Mouse (Mus musculus) T-helper 2 cell (primary cell): Measurements from ENCODE around the gene Gm20538.

Experiments
- in situ Hi-C: fragments of 300-600 bp; cut with MboI, MseI; formaldehyde crosslinking; loops from one replicate; pipeline ENCODE4 v1.15.1; 2025; ENCODE audit warnings: high pct_unique_total_duplicates

Gm20538 gene

DNA sequence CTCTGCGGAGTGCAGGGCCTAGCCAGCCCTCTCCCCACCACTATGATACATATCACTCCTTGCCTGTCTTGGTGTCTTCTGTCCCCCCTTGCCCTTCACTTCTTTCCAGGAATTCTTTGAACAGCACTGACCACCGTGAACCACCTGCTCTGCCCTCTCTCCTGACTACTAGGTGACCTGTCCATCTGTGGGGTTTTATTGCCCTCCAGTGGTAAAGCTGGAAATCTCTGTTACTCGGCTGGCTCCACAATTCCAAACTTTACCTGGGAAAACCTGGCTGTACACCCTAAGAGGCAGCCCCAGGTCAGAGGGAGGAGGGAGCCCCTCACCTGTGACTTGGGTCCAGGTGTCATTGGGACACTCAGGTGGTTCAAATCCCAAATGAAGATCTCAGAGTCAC lies 17.3 kb downstream of the Gm20538 start:
- in situ Hi-C loops = no loop called here

DNA sequence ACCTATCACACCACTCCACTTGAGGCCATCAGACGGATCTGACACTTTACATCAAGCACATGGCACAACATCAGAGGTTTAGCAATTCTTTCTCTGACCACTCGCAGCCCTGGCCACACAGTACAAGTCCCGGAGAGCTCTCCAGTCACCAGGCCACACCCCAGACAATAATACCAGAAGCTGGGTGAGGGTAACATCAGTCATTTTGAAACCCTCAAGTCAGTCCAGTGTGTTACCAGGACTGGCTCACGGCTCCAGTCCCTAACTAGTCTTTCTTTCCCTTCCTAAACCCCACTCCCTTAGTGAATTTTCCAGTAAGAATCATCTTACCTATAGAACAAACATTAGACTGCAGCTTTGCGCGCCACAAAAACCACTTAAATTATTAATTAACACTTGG lies 22.6 kb downstream of the Gm20538 start:
- in situ Hi-C loops = no loop called here

DNA sequence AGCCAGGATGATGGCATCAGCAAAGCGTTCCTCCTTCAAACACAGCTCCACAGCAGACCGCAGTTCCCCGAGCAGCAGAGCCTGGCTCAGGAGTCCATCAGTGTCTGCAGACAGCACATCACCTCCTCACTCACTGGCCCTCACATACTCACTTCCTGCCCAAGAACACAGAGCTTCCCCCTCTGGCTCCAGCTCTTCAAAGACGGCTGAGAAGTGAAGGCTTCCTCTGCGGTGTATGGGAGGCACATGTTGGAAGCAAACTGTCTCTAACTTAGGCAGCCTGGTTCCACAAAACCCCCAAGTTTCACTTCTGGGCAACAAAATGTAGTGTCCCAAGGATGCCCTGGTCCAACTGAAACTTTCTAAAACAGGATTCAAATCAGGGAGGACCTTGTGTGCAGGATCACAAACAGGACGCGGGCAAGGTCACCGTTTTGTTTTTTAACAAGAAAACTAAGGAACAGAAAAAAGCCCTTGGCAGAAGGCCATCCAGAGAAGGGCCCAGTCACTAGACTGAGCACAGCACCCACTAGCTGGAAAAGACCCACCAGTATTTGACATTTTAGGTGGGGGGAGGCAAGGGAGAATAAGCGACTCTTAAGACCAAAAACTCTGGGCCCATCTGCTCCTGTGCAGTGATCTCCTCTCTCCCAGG lies 27.0 kb downstream of the Gm20538 start:
- in situ Hi-C loops = loop anchor here (5.0 kb wide), 1 partner anchor 48 kb away; no protein-coding TSS in a partner anchor

DNA sequence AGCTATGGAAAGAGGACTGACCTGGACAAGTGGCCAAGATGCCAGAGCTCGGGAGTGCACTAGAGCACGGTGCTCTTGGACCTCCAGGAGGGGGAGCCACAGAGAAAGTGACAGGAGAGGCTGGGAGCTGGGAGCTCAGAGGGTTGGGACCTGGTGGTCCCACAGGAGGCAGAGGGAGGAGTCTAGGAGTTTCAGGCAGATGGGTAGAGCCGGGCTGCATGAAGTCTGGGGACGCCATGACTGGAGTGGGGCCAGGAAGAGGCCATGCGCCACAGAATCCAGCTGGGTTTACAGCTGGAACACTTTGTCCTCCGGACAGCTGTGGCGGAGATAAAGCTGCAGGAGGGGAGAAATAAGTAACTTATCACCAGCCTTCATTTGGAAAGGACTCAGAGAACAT lies 33.5 kb downstream of the Gm20538 start:
- in situ Hi-C loops = no loop called here

DNA sequence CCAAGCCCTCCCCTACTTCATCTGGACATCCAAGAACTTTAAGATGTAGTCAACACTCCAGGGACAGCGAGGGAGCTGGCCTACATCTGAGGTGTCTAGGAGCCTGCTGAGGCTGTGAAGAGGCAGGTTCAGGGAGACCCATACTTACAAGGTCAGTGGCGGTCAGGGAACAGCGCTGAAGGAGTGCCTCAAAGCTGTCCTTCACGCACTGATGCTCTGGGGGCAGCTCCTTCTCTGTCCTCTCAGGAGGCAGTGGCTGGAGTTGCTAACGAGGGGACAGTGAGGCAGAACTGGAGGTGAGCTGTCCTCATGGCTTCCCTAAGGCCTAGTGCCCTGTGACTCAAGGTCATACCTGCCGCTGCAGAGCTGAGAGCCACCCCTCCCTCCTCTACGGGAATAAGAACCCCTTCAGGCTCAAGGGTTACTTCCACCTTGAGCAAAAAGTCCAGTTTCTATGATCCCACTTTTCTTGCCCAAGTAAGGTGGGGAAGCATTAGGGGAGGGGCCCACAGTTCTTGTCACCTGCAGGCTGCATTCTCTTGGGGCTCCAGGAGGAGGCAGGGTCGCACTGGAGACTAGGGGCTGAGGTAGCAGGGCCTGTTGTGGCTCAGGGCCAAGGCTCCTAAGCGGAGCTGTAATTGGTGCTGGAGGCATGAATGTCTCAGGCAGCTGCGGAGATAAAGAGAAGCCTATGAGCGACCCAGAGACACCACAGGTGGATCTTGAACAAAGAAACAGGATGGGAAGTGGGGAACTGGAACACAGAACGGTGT lies 34.4 kb downstream of the Gm20538 start:
- in situ Hi-C loops = no loop called here

DNA sequence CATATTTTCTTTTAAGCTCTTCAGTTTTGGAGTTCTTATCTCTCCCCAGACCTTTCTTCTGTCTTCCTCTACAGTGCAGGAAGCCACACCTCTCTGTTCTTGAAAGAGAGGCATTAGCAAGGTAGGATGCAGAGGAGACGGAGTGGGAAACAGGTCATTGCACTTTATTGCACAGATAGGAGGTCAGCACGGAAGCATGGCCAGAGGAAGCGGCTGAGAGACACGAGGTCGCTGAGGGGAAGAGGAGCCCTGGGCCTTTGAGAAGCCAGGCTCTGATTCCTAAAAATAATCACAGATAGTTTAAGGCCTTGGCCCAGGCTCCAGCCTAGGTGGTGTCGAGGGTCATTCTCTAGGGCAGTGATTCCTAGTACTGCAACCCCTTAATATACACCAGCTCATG lies 36.9 kb downstream of the Gm20538 start:
- in situ Hi-C loops = no loop called here

DNA sequence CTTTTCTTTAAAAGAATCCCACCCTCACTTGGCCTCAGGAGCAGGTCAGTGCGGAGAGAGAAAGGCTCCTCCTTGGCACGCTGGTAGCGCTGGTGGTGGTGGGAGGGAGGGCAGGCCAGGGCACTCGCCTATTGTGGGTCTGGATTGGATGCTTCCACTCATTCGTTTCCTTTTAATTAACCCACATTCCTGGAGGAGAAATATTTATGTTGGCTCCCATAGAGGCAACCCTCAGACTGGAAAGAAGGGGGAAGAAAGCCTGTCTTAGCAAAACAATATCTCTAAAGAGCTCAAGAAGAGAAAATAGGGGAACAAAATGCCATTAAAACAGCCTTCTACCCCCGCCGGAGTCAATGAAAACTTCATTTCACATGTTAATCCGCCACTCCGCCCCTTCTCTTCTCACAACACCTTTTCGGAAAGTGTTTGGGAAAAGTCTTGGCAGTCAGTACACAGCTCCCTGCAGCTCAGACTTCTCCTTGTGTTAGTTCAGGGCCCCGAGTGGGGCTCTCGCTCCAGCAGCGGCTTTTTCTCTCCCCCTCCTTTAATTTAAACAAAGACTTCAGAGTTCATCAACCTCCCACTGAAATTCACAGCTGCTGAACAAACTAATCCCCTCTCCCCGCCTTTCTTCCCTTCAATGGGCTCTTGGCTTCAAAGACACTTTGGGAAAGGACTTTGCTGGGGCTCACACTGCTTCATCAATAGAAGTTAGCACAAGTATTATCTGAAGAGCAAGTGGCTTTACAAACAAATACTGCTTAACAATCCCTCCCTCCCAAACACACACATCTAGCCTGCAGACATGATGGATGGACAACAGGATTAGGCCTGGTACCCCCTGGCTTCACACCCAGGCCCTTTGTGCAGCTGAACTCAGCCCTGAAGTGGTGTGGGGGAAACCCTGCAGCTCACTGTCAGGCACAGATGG lies 37.8 kb downstream of the Gm20538 start:
- in situ Hi-C loops = no loop called here

DNA sequence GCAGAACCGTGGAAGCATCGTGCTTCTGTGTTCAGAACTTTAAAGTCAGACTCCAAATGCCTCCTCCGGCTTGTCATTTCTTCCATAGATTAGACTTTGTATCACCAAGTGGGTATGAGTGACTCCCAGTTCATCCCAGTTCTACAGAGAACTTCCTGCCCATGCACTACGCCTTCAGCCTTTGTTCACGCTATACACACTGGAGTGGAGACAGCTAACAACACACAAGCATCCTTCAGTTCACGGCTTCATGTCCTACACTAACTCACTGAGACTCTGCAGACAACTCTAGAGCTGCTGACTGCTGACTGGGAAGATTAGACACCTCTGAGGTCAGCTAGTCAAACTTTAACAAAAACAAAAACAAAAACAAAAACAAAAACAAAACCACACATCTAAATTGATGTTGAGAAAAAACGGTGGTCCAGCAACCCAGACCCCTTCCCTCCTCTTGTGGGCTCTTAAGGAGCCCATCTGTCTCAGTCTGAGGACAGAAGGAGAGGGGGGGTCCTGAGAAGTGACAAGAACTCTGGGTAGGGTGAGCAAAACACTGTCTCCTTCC lies 38.6 kb downstream of the Gm20538 start:
- in situ Hi-C loops = no loop called here

DNA sequence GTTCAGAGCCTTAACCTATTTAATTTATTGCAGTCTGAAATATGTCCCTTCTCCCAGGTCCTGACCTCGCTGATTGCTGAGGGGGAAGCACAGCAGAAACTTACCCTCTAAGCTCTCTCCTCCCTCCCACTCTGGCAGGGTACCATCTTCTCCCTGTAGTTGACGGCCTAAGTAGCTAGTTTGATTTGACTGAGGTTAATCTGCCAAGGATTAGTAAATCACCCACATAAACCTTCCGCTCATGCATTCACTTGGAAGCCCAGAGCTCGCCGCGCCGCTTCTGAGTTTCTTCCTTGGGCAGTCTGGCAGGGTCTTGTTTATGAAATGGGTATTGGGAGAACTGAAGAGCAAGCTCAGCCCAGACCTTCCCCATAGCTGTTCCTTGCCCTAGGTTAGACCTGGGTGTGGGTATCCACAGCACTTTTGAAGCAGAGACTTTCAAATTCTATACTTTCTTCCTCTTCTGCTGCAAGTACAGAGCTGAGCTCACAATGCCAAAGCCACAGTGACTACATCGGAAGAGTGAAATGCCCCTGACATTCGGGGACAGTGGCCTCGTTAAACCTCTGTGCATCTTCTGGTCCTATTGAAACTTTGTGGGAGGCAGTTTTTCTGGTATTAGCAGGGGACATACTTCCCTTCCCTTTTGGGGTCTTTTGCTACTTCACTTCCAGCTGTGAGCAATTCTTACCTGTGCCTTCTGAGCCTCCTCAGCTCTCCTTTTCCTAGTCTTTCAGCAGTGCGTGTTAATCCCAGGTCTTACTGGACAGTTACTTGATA lies 39.4 kb downstream of the Gm20538 start:
- in situ Hi-C loops = no loop called here

DNA sequence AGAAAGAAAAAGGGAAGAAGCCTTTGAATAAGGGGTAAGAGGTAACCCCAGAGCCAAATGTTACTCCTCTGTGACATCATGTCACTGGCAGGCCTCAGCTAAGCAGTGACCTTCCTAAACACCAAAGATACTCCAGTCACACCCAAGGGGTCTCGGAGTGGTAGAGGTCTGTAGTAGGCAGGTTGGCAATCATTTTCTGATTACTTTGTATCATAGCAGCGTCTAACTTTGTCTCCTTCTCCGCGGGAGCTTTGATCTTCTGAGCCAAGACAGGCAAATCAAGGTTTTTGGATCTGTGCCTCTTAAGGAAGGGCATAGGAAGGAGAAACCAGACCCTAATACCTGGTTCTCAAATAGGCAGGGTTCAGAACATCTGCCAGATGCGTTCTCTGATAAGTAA lies 40.0 kb downstream of the Gm20538 start:
- in situ Hi-C loops = no loop called here

DNA sequence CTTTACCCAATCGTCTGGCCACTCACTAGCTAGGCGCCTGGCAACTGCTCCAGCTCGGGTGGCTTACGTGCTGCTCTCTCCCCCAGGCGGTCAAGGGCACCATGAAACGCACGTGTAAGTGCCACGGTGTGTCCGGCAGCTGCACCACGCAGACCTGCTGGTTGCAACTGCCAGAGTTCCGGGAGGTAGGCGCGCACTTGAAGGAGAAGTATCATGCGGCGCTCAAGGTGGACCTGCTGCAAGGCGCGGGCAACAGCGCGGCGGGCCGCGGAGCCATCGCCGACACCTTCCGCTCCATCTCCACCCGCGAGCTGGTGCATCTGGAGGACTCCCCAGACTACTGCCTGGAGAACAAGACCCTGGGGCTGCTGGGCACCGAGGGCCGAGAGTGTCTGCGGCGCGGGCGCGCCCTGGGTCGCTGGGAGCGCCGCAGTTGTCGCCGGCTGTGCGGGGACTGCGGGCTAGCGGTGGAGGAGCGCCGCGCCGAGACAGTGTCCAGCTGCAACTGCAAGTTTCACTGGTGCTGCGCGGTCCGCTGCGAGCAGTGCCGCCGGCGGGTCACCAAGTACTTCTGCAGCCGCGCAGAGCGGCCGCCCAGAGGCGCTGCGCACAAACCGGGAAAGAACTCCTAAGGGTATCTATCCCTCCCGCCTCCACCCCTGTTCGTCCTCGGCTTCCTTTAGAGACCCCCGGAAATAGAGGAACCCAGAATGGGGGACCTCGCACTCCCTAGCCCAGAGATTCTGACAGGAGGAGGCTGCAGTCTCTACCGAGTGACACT lies 41.0 kb downstream of the Gm20538 start:
- in situ Hi-C loops = no loop called here

DNA sequence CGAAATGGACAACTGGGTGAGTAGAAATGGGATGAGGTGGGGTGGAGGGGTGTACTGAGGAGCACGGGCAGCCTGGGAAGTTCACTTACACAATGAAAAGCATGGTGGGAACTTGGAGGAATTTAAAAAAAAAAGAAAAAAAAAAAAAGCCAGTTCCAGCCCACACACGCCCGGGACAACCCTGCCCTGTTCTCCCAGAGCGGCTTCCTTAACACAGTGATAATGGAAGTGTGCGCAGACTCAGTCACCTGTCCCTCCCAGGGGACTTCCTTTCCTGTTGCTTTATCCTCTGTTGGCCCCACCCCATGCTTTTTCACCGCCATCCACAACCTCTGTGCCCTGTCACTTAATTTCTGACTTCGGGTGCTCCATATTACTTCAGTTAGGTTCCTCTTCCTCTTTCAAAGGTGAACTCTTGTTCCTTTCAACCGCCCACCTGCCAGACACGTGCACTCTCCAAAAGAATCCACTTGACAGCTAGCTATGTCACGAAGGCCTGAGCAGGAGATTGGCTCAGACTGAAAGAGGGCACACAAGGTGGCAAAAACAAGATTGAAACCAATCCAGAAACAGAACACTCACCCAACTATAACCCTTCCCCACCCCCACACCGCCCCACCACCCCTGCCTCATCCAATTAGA lies 42.0 kb downstream of the Gm20538 start:
- in situ Hi-C loops = no loop called here

DNA sequence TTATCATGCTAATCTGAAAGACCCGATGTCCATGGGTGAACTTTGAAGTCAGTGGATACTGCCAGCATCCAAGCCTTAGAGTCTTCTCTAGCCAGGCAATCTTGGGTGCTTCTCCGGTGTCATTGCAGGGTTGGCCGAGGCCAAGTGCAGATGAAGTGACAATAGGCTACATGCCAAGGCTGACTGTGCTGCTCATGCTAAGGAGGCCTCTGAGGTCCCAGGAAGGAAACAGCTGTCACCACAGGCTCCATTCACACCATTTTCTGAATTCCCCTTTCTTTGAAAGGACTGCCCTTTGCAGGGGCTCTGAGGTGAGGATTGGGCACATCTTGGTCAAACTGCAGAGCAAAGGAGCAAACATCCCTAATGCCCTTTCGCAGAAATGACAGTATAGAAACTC lies 49.9 kb downstream of the Gm20538 start:
- in situ Hi-C loops = no loop called here

DNA sequence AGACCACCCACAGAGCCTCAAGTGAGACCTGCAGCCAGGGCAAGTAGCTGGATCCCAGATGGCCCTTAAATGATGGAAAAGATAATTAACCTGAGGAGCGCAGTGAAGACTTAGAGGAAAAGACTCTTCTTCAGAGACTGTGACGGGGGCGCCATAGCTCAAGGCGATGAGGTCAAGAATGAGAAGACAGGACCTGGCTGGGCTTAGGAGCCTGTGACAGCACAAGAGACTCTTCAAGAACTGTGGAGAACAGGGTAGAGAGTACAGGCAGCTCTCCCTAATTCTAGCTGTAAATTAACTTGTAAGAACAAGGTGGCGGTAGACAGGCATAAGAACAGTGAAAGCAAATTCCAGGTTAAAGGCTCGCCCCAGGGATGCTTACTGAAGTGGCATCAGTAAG lies 50.7 kb downstream of the Gm20538 start:
- in situ Hi-C loops = no loop called here

DNA sequence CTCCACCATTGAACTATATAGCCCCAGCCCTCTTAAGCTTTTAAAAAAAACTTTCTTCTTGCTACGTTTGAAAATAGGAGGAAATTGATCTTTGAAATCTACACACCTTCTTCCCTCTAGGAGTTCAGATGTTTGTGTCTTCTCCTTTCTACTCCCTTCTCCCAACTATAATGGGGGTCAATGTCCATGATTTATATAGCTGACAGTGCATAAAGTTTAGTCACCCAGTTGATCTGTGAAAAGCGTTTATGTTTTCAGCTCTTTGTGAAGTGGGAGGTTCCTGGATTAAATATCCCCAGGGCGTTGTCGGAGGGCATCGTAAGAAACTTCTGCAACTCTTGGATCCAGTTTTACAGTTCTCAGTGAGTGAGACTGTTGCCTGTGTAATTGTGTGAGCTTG lies 52.4 kb downstream of the Gm20538 start:
- in situ Hi-C loops = no loop called here

DNA sequence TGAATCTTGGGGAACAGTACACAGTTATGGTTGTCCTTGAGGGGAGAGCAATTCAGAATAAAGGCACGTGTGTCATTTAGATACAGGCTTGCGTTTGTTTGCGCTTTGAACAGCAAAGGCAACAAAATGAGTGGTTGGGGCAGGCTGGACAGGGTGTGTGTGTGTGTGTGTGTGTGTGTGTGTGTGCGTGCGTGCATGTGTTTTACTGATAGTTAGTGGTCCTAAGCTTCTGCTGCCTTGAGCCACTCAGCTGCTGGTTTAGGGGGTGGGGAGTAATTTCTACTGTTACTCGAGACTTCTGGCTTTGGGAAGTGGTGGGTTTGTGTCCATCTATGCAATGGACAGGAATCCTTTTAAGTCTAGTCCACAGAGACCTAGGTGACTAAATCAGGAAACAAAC lies 53.7 kb downstream of the Gm20538 start:
- in situ Hi-C loops = no loop called here

DNA sequence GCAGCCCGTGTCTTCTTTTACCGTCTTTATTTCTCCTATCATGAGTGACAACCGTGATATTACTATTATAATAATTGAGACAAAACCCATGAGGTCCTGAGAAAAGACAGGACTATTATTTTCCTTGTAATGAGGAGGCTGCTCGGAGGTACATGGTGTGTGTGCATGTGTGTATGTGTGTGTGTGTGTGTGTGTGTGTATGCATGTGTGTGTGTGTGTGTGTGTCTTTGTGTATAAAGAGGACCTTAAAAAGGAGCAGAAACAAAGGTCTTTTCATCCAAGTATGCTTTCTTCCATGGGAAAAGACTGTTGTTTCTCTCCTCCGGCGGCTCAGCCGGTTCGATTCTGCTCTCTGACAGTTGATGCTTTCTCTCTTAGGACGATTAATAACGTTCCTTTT lies 55.7 kb downstream of the Gm20538 start:
- in situ Hi-C loops = no loop called here

DNA sequence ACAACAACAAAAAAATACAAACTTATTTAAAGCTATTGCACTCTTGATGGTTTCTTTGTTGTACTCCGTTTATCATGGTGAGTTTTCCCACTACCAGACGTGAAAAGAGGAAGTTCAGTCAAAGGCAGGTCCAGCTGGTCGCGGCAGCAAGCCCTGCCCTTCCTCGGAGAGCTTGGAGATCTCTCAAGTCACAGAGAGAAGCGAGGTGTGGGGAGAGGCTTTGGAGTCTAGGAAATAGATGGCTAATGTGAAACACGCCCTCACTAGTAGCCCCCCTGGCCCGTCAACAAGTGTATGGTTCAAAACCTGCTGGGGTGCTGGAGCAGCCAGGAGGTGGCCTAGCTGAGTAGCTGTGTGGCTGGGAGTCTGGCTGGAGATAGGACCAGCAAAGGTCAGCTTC lies 56.1 kb downstream of the Gm20538 start:
- in situ Hi-C loops = no loop called here
